Mouse (Mus musculus) limb, embryonic 12.5 days (tissue): ENCODE measurements at regions not wholly inside any gene's neighbourhood (a gene's known extent, or its start where the extent isn't known, plus 50 kb on each side); places are given as distances from the start of the nearest gene placed in this dataset.
A peak's percentile ranks its signal among the peaks of the same experiment; 100 is the strongest.

ENCODE experiments used
- ATAC-seq: fragments of 200-750 bp; cut with Nextera tagmentation; 2 replicates; pipeline ENCODE4 v1.8.0; 2017; ENCODE audit warnings: low read depth, moderate TSS enrichment; ENCODE audit not compliant: insufficient number of reproducible peaks, insufficient read depth, low FRiP score, low TSS enrichment
- H3K27ac ChIP-seq: fragments of 300-500 bp; sonication (generic); 2 replicates; pipeline ENCODE4 v1.5.1; 2016; ENCODE audit warnings: mild to moderate bottlenecking, moderate library complexity
- H3K27me3 ChIP-seq: fragments of 300-500 bp; sonication (generic); 2 replicates; pipeline ENCODE4 v1.6.1; 2016; ENCODE audit warnings: mild to moderate bottlenecking, moderate library complexity
- H3K36me3 ChIP-seq: fragments of 300-500 bp; sonication (generic); 2 replicates; pipeline ENCODE4 v1.6.1; 2016; ENCODE audit warnings: mild to moderate bottlenecking, moderate library complexity
- H3K4me1 ChIP-seq: fragments of 300-500 bp; sonication (generic); replicated peaks from 2 replicates; pipeline ENCODE4 v1.6.1; 2016
- H3K4me2 ChIP-seq: fragments of 300-500 bp; sonication (generic); 2 replicates; pipeline ENCODE4 v1.6.1; 2016; ENCODE audit warnings: mild to moderate bottlenecking, moderate library complexity
- H3K4me3 ChIP-seq: fragments of 300-500 bp; sonication (generic); replicated peaks from 2 replicates; pipeline ENCODE4 v1.5.1; 2016; ENCODE audit warnings: mild to moderate bottlenecking
- H3K9ac ChIP-seq: fragments of 300-500 bp; sonication (generic); replicated peaks from 2 replicates; pipeline ENCODE4 v1.6.1; 2016; ENCODE audit warnings: mild to moderate bottlenecking, moderate library complexity
- H3K9me3 ChIP-seq: fragments of 300-500 bp; sonication (generic); 2 replicates; pipeline ENCODE4 v1.6.1; 2016; ENCODE audit warnings: mild to moderate bottlenecking, moderate library complexity
- WGBS: fragments of 180-500 bp; shearing (Covaris S2); methylation state at CpG from one replicate; pipeline ENCODE4 v1.1.7; 2016; 5-methylcytosine and 5-hydroxymethylcytosine counted together

DNA sequence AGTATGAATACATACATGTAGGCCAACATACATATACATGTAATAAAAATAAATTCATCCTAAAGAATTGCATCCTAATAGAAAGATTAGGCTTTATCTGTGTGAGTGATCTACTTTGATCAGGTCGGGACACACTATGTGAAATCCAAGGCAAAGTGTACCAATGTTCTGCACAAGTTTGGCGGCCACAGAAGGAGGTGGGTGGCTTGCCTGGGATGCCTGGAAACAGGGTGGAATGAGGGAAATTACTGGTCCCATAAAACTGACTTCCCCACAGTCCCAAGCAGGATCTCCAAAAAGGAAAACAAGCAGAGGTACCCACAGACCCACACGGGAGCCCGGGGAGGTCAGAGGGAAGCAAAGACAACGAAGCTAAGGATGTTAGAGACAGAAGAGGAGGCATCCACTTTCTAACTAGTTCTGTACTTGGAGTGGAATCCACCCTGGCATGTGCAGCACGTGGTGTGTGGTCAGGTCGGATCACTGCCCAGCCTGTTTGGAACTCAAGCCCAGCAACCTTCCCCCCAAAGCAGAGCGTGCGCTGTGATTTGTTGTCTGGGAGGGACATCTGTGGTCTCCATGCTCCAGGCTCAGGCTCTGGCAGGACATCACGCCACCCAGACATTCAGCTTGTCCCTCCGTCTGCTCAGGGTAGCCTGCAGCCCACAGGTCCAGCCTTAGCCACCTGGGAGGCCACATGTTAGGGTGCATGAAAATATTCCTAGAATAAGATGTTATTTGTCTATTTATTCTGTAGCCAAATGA, 615.3 kb upstream of the 3110018I06Rik start:
- H3K27ac ChIP-seq = no peak overlapping the region
- no peaks in the 10 kb centered on the region for H3K36me3 ChIP-seq
- 0 out of 2 replicates have a peak, but pooled peaks cover 3% of the 10 kb centered on the region for H3K4me1 ChIP-seq
- no peak overlapping the region for H3K9ac ChIP-seq
- no peaks in the 10 kb centered on the region for H3K9me3 ChIP-seq
- 83% methylated on average over 11 of the region's 11 CpGs for WGBS
- H3K4me2 ChIP-seq = no peak overlapping the region
- ATAC-seq = no peak
- no peak overlapping the region for H3K4me3 ChIP-seq
- H3K27me3 ChIP-seq = no peaks in the 10 kb centered on the region

DNA sequence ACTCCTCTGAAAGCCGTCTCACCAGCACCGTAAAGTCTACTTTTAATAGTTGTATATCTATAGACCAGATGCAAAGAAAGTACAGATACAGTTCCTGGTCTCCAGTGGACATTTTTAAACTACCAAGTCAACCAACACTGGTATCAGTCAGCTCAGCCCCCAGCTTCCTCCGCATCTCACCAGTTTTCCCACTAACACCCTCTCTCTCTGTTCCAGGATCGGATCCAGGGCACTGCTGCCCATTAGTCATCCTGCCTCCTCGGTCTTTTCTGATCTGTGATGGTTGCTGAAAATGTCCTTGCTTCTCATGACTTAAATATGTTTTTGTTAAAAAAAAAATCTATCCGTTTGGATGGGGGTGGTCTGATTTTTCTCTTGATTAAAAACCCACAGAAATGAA, 598.1 kb upstream of the 3110018I06Rik start:
- Histone ChIP-seq H3K9ac (no peak overlapping the region), H3K4me2 (no peak overlapping the region), H3K9me3 (no peaks in the 10 kb centered on the region), H3K4me1 (0 out of 2 replicates have a peak, but pooled peaks cover 4% of the 10 kb centered on the region), H3K4me3 (no peak overlapping the region), H3K27me3 (no peaks in the 10 kb centered on the region; the same call in 1 of the 2 replicates), H3K36me3 (no peaks in the 10 kb centered on the region), H3K27ac (no peak overlapping the region)
- ATAC-seq = no peak
- WGBS = 70% methylated on average over 6 of the region's 6 CpGs

DNA sequence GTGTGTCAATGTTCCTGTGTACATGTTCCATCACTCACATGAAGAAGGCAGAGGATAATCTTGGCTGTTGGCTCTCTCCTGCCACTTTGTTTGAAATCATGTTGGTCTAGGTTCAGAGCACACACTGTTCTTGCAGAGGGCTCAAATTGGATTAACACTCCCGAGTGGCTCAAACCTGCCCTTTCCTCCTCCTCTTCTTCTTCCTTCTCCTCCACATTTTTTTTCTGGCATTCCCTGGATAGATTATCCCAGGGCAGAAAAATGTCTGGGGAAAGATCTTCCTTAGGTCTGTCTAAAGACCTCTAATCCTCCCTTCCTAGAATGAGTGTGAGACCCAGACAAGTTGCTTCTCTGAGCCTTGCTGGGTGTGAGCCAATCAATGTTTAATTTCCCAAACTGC, 594.4 kb upstream of the 3110018I06Rik start:
- 61% methylated on average over 1 of the region's 1 CpGs for WGBS
- Histone ChIP-seq H3K9ac (no peak overlapping the region), H3K4me3 (no peak overlapping the region), H3K27ac (no peak overlapping the region), H3K36me3 (no peaks in the 10 kb centered on the region), H3K4me2 (no peak overlapping the region), H3K4me1 (0 out of 2 replicates have a peak, but pooled peaks cover 4% of the 10 kb centered on the region), H3K9me3 (no peaks in the 10 kb centered on the region), H3K27me3 (no peaks in the 10 kb centered on the region; the same call in 1 of the 2 replicates)
- ATAC-seq = no peak

DNA sequence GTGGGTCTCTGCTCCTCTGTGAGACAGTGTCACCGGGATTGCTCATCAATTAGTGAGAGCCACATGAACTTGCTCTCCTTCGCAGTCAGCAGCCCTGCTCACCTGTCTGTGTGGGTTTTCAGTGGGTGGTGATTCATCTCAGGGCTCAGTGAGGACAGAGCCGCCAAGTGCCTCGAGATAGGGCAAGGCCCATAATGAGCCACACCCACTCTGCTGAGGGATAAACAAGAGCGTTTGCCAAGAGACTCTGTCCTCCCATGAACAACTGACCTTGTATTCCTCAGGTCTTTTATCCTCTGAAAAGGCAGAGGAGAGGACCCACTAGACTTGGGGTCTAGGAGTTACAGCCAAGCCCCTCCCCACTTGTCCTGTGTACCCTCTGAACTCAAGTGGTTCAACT, 584.2 kb upstream of the 3110018I06Rik start:
- Histone ChIP-seq H3K27ac (no peak overlapping the region), H3K36me3 (no peaks in the 10 kb centered on the region)

GRCm38 (mm10) chr12:106912782-106913181, 575.6 kb upstream of the 3110018I06Rik start:
- Histone ChIP-seq H3K4me3 (no peak overlapping the region), H3K27ac (no peak overlapping the region), H3K9me3 (no peaks in the 10 kb centered on the region), H3K4me1 (peaks cover 9% of the 10 kb centered on the region), H3K27me3 (no peaks in the 10 kb centered on the region), H3K9ac (no peak overlapping the region), H3K4me2 (no peak overlapping the region), H3K36me3 (no peaks in the 10 kb centered on the region)
- 54% methylated on average over 3 of the region's 3 CpGs for WGBS
- ATAC-seq = no peak

More for the DNA sequence above, 584.2 kb upstream of the 3110018I06Rik start:
- no peak overlapping the region for H3K4me2 ChIP-seq
- peaks cover 10% of the 10 kb centered on the region for H3K4me1 ChIP-seq
- H3K9me3 ChIP-seq = no peaks in the 10 kb centered on the region
- ATAC-seq = no peak
- no peak overlapping the region for H3K4me3 ChIP-seq
- no peaks in the 10 kb centered on the region for H3K27me3 ChIP-seq
- WGBS = 73% methylated on average over 5 of the region's 5 CpGs
- H3K9ac ChIP-seq = no peak overlapping the region

DNA sequence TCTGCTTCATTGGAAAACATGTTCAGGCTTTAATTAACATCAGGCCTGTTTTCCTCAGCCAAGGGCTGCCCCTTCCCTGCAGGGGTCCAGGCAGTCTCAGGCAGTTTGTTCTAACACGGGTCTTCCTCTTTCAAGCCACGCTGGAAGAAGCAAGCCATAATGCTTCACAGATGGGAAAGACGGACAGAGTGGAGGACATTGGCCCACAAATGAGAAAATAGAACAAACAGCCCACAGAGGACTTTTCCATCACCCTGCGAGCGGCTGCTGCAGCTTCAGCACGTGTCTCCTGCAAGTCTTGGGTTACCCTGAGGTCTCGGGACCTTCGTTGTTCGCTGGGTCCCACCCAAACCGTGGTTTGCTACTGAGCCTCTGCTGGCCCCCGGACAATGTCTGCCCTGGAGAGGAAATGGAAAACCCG, 565.9 kb upstream of the 3110018I06Rik start:
- H3K9me3 ChIP-seq = no peaks in the 10 kb centered on the region
- H3K27me3 ChIP-seq = no peaks in the 10 kb centered on the region
- peak overlapping the region; percentile 88 for H3K27ac ChIP-seq
- no peak overlapping the region for H3K9ac ChIP-seq
- H3K36me3 ChIP-seq = no peaks in the 10 kb centered on the region
- no peak overlapping the region for H3K4me3 ChIP-seq
- peak overlapping the region; percentile 37; the same call in 1 of the 2 replicates for H3K4me2 ChIP-seq
- 20% methylated on average over 12 of the region's 12 CpGs for WGBS
- H3K4me1 ChIP-seq = peaks cover 28% of the 10 kb centered on the region
- ATAC-seq = peak; percentile 80

DNA sequence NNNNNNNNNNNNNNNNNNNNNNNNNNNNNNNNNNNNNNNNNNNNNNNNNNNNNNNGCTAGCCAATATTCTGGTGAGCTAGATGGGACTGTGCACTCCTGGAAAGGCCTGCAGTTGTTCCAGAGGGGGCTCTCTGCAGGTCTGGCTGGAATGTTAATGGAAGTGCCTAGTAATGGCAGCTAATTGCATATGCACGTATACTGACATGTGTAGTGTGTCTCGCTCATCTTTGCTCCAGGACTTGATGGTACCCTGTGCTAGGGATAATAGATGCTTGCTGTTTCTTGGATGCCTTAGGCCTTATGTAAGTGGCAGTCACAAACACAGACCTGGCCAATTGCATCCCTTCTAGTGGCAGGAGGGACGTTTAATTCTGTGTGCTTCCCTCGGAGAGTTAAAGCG, 560.0 kb upstream of the 3110018I06Rik start:
- no peaks in the 10 kb centered on the region for H3K27me3 ChIP-seq
- H3K4me1 ChIP-seq = peaks cover 30% of the 10 kb centered on the region
- ATAC-seq = no peak
- no peaks in the 10 kb centered on the region for H3K9me3 ChIP-seq
- H3K9ac ChIP-seq = no peak overlapping the region
- H3K4me3 ChIP-seq = no peak overlapping the region
- no peak overlapping the region for H3K4me2 ChIP-seq
- H3K36me3 ChIP-seq = no peaks in the 10 kb centered on the region
- 64% methylated on average over 5 of the region's 5 CpGs for whole genome bisulfite sequencing
- no peak overlapping the region for H3K27ac ChIP-seq

DNA sequence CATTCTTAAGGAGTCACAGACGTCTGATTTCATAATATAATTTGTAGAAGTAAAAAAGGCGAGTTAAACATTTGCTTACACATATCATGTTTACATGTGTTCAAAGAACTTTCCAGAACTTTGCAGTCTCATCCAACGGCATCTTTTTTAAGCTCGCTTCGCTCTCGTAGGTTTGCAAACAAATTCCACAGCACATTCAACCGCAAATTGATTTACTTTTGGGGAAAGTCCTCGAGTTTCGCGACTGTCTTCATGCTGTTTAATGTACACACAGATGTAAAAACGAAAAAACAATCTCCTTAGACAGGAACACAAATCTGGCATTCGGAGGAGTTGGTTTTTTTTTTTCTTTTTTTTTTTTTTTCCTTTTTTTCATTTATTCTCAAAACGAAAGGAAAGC, 559.3 kb upstream of the 3110018I06Rik start:
- H3K27ac ChIP-seq = no peak overlapping the region
- H3K9ac ChIP-seq = no peak overlapping the region
- WGBS = 77% methylated on average over 13 of the region's 13 CpGs
- H3K27me3 ChIP-seq = no peaks in the 10 kb centered on the region
- peaks cover 25% of the 10 kb centered on the region for H3K4me1 ChIP-seq
- ATAC-seq = no peak
- H3K36me3 ChIP-seq = no peaks in the 10 kb centered on the region
- H3K4me2 ChIP-seq = no peak overlapping the region
- no peak overlapping the region for H3K4me3 ChIP-seq
- H3K9me3 ChIP-seq = no peaks in the 10 kb centered on the region

DNA sequence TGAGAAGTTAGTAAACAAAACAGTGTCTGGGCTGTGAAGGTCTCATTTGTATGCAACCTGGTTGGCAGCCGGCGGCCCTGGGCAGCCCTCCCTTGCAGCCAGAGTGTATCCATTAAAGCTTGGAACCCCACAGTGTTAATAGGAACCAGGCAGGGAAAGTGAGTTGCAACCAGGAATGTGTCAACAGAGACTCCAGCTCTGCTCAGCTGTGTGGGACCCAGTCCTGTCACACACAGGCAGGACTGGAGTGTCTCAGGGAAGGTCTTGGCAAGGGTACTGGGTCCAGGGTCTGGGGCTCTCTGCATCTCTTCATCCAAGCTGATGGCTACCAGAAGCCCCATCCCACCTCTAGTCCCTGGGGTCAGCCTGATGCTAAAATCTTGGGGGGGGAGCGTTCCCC, 556.8 kb upstream of the 3110018I06Rik start:
- no peak overlapping the region for H3K9ac ChIP-seq
- 35% methylated on average over 3 of the region's 3 CpGs for WGBS
- no peak overlapping the region for H3K4me3 ChIP-seq
- ATAC-seq = peak; percentile 63; the same call in 1 of the 2 replicates
- H3K27ac ChIP-seq = peak overlapping the region; percentile 45; the same call in 1 of the 2 replicates
- H3K36me3 ChIP-seq = no peaks in the 10 kb centered on the region
- H3K4me2 ChIP-seq = no peak overlapping the region
- H3K9me3 ChIP-seq = no peaks in the 10 kb centered on the region
- H3K4me1 ChIP-seq = peaks cover 25% of the 10 kb centered on the region
- no peaks in the 10 kb centered on the region for H3K27me3 ChIP-seq

- Histone ChIP-seq H3K9ac (no peak overlapping the region), H3K9me3 (no peaks in the 10 kb centered on the region), H3K4me1 (peaks cover 7% of the 10 kb centered on the region; the same call in 1 of the 2 replicates), H3K27me3 (no peaks in the 10 kb centered on the region), H3K27ac (no peak overlapping the region), H3K4me2 (no peak overlapping the region), H3K36me3 (no peaks in the 10 kb centered on the region), H3K4me3 (no peak overlapping the region)
- ATAC-seq = no peak
- 83% methylated on average over 12 of the region's 12 CpGs for WGBS
Observed at GRCm38 (mm10) chr12:106939381-106939780, 549.1 kb upstream of the 3110018I06Rik start.

GRCm38 (mm10) chr12:106943874-106944273, 544.6 kb upstream of the 3110018I06Rik start:
- Histone ChIP-seq H3K4me2 (no peak overlapping the region), H3K4me3 (no peak overlapping the region), H3K9ac (no peak overlapping the region), H3K27me3 (no peaks in the 10 kb centered on the region), H3K9me3 (no peaks in the 10 kb centered on the region), H3K36me3 (no peaks in the 10 kb centered on the region), H3K27ac (no peak overlapping the region), H3K4me1 (peaks cover 7% of the 10 kb centered on the region; the same call in 1 of the 2 replicates)
- 59% methylated on average over 5 of the region's 5 CpGs for WGBS
- no peak for ATAC-seq

DNA sequence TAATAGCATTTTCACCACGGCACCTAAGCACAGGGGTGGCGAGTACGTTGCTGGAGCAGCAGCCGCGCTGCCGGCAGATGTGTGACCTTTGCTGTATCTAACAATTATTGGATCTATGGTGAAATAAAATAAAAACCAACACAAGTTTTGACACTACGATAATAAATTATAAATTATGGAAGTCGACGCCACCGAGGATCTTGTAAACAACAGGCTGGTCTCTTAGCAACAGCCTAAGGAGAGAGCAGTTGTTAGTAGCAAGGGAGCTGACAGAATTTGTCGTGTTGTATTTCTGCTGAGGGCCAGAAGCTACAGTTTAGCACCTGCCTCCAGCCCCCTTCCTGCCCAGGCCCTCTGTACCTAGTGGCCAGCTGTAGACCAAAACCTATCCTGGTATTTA, 535.8 kb upstream of the 3110018I06Rik start:
- Histone ChIP-seq H3K4me2 (no peak overlapping the region), H3K36me3 (no peaks in the 10 kb centered on the region), H3K9ac (no peak overlapping the region), H3K9me3 (no peaks in the 10 kb centered on the region), H3K27me3 (no peaks in the 10 kb centered on the region), H3K4me1 (peaks cover 30% of the 10 kb centered on the region), H3K4me3 (no peak overlapping the region), H3K27ac (no peak overlapping the region)
- ATAC-seq = no peak
- 68% methylated on average over 11 of the region's 11 CpGs for WGBS
